Mouse (Mus musculus) frontal cortex, adult (tissue): ENCODE data around the gene Ezh1.

Experiments used
- ATAC-seq: cut with Nextera tagmentation; 2 replicates; pipeline ENCODE4 v1.9.2; 2017; ENCODE audit warnings: mild to moderate bottlenecking, moderate library complexity, mixed read lengths; ENCODE audit not compliant: low TSS enrichment

Ezh1 gene

DNA sequence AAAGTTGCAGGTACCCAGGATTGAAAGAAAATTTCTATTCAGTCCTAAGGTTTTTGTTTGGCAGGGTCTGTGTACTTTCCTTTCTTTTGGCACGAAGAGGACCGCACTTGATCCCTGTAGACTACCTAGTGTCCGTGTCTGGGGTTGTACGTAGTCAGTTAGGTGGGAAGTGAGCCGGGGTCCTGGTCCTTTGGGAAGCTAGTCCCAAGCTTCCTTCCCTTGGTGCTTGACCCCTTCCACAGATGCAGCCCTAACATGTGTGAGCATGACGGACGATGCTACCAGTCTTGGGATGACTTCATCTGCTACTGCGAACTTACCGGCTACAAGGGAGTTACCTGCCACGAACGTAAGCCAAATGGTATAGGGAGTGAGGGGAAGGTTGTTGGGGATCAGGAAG, 44.3 kb downstream of the Ezh1 start:
- no peak for ATAC-seq

DNA sequence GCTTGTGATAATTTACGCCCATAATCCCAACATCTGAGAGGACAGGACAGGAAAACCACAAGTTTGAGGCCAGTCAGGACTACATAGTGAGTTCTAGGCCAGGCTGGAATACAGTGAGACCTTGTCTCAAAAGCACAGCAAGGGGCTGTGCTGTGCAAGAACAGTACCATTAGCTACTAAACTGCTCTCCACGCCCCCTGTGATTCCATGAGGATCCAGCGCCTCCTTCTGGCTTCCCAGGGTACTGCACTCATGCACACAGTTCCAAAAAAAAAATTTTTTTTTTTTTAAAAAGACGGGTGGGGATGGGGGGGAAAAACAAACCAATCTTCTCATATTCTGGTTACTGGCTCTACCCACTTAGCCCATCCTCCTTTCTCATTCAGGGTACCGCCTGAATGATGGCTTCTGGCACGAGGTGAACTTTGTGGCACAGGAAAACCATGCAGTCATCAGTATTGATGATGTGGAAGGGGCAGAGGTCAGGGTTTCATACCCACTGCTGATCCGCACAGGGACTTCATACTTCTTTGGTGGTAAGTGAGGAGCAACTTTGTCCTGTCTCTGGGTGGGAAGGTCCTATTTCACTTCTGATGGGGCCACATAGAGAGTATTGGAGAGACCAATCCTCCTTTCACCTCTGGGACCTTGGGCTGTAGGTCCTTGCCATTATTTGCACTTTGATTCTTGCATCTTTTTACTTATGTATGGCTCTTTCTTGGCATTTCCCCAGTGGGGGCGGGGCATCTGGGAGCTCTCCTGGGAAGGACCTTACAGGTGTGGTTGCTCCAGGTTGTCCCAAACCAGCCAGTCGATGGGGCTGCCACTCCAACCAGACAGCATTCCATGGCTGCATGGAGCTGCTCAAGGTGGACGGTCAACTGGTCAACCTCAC, 45.2 kb downstream of the Ezh1 start:
- ATAC-seq = no peak

- ATAC-seq = no peak
Measured at GRCm38 (mm10) chr11:101180261-101180660, 46.0 kb downstream of the Ezh1 start.

GRCm38 (mm10) chr11:101179306-101179705, 47.0 kb downstream of the Ezh1 start:
- no peak for ATAC-seq

DNA sequence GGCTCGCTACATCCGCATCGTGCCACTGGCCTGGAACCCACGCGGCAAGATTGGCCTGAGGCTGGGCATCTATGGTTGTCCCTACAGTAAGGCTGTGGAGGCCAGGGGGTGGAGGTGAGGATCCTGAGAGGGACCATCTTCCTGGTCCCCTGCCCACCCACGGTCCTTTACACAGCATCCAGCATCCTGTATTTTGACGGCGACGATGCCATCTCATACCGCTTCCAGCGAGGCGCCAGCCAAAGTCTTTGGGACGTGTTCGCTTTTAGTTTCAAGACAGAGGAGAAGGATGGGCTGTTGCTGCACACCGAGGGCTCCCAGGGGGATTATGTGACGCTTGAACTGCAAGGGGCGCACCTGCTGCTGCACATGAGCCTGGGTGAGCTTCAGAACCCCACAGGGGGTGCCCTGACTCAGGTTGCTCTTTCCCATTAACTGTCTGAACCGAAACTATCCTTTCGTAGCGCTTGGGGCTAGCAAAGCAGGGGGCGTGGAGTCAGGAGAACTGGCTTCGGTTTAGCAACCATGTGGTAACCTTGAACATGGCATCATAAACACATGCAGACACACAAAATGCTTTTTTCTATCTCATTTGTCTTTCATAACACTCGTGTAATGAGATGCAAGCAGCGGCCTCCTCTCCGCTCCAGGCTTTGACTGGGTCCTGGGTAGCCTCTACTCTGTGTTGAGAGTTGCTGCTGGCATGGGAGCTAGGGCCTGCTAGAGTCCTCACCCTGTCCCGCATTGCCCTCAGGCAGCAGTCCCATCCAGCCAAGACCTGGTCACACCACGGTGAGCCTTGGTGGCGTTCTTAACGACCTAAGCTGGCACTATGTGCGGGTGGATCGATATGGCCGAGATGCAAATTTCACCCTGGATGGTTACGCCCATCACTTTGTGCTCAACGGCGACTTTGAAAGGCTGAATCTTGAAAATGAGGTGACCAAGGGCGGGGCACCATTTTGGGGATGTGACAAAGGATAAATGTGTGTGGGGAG, 47.9 kb downstream of the Ezh1 start:
- ATAC-seq = no peak

DNA sequence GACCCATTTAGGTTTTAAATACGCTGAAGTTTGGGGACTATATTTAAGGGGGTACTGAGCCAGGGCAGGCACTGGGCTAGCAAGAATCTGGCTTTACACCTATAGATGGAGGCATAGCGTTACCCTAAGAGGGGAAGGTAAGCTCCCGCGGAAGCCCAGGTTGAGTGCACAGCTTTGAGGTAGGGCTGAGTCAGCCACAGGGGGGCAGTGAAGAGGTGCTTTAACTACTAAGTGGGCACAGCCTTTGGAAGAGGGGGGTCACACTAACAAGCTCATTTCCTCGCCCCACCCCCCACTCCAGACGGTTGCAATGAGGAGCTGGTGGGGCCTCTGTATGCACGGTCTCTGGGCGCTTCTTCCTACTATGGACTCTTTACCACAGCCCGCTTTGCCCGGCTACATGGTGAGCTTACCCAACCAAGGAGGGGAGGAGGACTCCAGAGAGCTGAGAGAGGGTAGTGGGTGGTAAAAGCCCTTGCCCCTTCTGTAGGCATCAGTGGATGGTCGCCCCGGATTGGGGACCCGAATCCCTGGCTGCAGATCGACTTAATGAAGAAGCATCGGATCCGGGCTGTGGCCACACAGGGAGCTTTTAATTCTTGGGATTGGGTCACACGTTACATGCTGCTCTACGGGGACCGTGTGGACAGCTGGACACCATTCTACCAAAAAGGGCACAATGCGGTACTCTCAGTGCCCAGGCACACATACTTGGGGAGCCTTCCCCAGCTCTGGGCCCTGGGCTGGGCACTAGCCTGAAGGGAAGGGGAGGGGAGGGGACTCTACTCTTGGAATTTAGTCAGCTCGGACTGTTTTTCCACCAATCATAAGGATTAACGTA, 49.1 kb downstream of the Ezh1 start:
- ATAC-seq = peak; percentile 51; the same call in 1 of the 2 replicates

DNA sequence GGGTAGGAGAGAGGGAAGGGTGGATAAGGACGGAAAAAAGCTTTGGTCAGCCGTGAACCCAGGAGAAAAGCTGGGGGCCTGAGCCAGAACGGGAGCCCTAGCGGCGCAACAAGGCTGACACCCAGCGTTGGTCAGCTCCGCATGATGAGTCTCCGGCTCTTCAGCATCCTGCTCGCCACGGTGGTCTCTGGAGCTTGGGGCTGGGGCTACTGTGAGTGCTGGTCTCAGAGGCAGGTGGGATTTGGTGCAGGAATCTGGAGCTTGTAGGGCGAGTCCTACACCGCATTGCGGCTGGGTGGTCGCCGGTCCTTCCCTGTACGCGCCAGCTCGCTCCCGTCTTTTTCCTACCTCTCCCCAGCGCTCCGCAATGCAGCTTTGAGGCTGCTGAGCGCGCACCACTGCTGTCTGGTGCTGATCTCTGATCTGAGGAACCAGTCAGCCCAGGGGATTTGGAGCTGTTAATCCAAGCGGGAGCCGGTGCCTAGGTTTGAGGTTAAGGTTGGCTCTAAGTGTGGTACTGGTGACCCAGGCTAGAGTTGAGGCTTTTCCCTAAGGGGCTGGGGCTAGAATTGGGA, 50.1 kb downstream of the Ezh1 start:
- ATAC-seq = peak; percentile 18; the same call in 1 of the 2 replicates

GRCm38 (mm10) chr11:101175636-101176116, 50.6 kb downstream of the Ezh1 start:
- ATAC-seq = no peak

DNA sequence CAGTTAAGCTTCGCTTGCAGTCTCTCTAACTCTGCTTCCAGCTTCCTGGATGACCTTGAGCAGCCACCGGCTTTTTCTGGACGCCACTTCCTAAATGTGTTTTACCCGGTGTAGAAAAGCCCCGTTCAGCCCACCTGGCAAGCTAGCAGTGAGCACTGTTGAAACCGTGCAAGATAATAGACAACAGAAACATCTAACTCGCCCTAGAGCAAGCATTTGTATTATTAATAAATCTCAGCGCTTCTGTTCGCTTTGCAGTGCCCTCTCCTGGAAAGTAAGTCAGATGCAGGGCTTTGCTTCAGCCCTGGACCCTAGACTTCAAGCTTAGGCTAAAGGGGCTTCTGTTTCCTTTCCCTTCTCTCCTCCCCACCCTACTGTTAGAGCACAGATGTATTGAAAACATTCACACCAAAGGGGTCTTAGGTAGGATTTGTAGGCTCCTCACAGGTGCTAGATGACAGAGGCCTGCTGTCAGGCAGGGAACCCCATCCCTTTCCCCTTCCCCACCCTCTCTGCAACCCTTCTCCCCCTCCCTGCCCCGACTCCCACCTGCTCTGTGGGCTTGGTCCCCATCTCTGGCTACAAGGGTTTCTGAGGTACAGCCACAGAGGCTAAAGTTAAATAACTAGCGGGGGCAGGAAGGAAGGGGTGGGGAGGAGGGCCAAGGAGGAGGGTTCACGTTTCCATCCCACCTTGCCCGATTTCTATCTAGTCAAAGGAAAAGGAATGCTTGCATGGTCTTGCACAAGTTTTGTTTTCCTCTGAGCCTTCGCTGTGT, 51.2 kb downstream of the Ezh1 start, which contains the start of gene Ccr10:
Gene Ccr10, minus strand, starts transcription at position 593 of the 778 bp plus-strand sequence.
- no peak for ATAC-seq

GRCm38 (mm10) chr11:101174389-101174745, 51.9 kb downstream of the Ezh1 start:
- ATAC-seq = no peak

DNA sequence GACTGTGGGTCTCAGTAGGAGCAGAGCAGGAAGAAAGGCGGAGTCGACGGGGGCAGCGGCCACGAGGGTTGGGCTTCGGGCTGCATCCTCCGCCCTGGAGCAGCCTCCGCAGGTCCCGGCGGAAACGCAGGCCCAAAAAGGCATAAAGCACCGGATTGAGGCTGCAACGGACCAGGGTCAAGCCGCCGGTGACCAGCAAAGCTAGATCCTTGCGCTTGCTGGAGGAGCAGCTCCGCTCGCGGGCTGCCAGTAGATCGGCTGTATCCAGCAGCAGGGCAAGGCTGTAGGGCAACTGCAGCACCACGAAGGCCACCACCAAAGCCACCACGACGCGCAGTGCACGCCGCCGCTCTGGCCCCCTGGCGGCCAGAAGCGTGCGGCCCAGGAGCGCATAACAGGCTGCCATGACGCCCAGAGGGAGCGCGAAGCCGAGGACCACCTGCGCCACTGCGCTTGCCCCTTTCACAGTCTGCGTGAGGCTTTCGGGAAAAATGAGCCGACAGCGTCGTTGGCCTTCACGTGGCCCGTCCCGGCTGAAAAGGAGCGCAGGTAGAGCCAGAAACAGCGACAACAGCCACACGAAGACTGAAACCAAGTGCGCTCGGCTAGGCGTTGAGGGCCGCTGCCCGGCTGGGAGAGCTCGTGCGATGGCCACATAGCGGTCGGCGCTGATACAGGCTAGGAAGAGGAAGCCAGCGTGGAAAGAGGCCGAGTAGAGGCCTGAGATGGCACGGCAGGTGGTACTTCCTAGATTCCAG, 52.5 kb downstream of the Ezh1 start:
- ATAC-seq = no peak

GRCm38 (mm10) chr11:101173112-101173511, 53.2 kb downstream of the Ezh1 start:
- ATAC-seq = no peak

DNA sequence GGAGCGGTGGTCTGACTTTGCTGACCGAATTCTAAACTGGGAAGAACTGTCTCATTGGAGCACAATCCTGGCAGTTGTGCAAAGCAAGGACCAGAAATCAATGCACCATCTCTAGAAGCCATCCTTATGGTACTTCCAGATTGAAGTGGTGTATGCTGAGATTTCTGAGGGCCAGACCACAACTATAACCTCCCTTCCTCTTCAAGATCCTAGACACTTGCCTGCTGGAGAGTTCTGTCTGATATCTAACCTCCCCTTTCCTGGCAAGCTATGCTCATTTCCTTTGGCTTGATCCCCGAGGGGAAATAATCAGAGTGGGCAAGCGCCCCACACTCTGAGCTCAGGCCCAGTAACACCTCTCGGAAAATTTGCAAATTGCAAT, 53.8 kb downstream of the Ezh1 start:
- ATAC-seq = no peak

GRCm38 (mm10) chr11:101171721-101172433, 54.4 kb downstream of the Ezh1 start:
- ATAC-seq = peak; percentile 17; the same call in 1 of the 2 replicates

DNA sequence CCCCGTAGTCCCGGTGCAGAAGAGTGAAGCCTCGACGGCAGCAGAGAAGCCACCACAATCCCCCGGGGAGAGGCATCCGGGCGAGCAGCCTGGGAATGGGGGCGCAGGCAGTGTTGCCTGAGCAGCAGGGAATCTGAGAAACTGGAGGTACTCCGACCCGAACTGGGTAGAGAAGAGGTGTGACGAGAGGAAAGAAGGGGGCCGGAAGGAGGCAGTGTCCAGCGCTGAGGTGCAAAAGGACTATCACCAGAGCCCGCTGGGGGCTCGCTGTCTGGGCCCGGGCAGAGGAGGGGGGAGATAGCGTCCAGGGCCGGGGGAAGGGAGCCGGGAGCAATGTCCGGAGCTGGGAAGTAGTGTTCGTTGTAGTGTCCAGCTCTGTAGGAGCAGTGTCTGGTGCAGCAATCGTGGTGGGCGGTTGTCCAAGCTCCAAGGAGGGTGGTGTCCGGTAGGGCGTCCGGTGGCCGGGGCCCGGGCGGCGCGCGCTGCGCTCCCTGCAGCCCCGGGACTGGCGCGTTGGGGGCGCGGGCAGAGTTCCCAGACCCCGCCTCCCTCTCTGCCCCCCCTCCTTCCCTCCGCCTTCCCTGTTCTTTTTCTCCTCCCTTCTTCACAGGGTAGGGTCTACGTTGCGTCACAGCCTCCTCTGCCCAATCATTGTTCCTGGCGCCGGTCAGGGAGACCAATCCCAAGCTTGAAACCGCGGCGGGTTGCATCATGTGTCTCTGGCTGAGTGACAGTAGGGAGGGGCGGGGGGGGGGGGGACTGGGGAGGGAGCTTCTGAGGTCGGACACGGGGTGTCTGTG, 55.3 kb downstream of the Ezh1 start, which contains the start of gene Plekhh3:
Gene Plekhh3, minus strand, starts transcription at position 541 of the 800 bp plus-strand sequence.
- ATAC-seq = peak; percentile 82

DNA sequence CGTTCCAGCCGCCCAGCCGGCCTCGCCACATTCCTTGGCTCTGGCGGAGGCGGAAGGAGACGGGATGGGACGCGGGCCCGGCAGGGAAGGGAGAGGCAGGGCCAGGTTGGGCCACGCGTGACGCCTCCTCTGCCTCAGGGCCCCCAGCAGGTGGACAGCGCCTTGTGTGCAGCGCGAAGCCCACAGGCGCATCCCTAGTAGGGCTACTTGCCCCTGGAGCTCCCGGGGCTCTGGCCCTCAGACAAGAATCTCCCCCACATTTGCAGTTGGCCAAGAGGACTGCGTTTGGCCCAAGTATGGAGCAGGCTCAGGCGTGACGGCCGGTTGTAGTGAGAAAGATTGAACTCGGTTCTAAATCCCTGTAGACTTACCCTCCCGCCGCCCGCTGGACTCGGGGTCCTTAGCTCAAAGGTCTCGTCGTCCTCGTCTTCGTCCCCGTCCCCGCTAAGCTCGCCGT, 55.9 kb downstream of the Ezh1 start, which contains the start of gene Cntnap1:
Gene Cntnap1, plus strand, starts transcription at position 170 of the 457 bp plus-strand sequence.
- ATAC-seq = no peak

DNA sequence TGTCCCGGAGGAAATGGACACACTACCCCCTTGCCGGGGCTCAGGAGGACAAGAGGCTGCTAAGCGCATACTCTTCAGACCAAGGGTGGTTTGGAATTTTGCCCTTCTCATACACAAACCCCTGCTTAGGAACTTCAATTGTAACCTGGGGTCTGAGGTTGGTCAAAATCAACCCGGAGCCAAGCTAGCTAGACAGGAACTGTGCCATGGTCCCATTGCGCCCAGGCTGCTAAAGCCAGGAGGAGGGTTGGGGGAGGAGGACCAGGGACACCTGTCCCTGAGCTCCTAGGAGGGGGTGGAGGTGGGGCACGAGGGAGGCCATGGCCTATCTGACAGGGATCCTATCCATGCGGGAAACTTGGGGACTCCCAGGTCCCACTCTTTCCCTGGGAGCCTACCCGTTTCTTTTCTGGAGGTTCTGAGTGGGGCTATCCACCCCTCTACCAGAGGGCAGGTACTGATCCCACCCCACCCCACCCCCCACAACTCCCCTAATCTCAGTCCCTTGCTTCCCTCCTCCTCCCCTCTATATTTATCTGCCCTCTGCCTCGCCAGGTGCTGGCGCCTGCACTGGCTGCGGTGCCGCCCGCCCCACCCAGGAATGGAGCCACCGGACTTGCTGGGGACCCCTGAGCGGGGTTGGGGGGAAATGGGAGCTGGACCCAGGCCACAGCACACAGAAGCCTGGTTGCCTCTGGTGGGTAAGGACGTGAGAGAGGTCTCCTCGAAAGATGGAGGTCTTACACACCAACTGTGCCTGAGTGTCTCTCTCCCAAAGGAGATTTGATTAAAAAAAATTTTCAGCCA, 56.8 kb downstream of the Ezh1 start:
- no peak for ATAC-seq
